Mouse (Mus musculus) left cerebral cortex, adult 9 months (tissue): ENCODE results near the gene Fam92b.
A peak's percentile ranks its signal among the peaks of the same experiment; 100 is the strongest.

Experiments
- DNase-seq, 2 experiments: peaks; one replicate each; pipeline ENCODE4 v3.0.0; 2022; ENCODE audit warnings: low spot score in 2 of 2

Fam92b gene

DNA sequence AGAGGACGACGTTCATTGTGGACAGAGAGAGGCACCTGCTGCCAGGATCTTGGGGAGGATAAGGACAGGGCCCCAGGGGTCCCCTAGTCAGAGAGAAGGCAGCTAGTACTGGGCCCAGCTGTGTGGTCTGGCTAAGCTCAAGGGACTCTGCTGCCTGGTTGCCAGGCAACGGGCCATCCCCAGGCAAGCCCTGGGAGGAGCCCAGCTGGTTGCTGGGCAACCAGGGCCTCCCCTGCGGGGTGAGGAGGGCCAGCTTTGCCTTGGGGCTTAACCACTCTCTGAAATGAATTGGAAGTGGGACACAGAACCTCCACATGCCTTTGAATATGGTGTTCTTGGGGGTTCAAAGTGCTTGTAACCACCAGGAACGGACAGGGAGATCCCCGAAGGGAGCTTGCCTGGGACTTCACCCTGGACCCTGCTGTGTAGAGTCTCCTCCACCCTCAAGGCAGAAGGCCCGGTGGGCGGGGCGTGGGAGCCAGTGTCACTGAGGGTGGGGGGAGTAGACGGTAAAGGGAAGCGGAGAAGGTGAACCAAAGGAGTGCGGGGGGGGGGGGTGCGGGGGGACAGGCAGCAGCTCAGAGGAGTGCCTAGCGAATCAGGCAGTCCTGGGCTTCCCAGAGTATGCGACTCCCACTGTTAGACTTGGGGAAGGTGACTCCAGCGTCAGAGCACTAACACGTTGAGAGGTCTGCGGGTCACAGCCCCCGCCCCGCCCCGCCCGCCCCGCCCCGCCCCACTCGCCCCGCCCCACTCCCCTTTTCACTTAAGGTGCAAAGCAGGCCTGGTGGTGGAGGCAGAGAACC lies at the start of gene Fam92b:
Gene Fam92b, minus strand, starts transcription at position 149 of the 806 bp plus-strand sequence.
- DNase-seq = peak; percentile 36 to 40

DNA sequence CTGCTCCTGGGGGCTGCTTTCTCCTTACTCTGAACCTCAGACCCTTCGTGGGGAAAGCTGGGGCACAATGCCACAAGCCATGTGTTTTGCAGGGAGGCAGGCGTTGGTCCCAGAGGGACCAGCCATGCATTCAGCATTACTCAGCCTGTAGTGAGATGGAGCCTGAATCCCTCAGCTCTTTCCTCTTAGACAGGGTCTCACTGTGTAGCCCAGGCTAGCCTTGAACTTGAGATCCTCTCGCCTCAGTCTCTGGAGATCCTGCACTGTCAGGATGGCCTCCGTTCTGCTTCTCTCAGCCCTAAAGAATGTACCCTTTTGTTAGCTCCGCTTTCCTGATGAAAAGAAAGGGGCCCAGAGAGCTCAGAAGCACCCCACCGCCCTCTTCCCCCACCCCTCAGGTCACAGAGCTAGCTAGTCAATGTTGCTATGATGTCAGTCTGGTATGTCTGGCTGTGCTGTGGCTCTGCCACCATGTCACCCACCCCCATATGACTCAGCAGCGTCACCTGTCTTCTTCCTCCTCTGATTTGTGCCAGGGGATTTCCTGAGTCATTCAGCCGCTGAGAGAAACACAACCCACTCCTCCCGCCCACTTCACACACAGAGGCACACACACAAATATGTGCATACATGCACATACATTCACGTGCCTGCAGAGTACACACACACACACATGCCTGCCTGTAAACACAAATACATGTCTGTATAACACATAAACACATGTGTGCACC lies 48.3 kb upstream of the Fam92b start:
- DNase-seq = peak; percentile 70 to 81

DNA sequence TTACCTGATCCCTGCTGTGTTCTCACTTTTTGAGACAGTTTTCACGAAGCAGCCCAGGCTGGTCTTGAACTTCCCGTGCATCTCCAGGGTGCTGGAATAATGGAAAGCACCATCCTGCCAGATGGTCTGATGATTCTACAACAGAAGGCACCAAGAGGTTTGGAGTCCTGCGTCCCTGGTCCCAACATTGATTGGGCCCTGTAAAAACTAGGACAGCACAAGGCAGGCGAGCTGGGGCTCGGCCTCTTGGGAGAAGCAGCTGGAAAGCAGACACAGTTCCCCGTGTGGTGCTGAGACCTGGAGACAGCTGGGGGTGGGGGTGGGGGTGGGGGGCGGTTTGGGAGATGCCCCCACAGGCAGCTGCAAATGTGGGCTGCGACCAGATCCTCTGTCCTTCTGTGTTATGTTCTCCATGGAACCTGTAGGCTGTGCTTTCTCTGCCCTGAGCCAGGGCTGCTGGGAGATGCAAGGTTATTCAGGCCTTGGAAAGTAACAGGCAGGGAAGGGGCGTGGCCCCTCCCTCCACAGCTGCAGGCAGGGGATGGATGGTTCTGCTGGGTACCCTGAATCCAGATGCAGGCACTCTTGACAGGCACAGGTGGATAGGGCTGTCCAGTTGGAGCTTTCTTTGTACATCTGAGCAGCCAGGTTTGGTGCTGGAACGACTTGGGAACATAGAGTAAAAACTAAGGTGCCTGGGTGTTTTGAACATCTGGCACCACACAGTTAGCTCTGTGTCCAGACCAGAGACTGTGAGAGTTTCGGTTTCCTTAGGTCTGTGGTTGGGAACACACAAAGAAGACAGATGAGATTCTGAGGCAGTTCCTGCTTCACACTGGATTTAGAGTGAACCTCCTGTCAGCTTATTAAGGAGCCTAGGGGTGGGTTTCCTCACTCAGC lies 47.5 kb upstream of the Fam92b start:
- no peak for DNase-seq

DNA sequence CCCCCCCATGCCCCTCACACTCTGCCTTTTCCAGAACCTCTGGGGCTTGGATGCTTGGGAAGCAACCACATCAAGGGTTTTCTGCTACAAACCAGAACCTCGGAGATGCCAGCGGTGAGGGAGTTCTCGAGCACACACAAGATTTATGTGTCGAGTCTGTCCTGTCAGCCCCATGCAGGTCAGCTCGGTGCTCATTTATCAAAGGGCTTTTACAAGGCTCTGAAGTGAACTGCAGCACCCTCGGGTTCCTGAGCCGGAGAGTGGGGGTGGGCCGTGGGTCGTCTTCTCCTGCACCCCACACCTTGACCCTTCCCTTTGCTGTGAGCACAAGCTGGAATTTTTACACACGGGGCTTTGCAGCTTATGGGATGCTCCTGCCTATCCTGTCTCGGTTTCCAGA lies 45.3 kb upstream of the Fam92b start:
- no peak for DNase-seq

DNA sequence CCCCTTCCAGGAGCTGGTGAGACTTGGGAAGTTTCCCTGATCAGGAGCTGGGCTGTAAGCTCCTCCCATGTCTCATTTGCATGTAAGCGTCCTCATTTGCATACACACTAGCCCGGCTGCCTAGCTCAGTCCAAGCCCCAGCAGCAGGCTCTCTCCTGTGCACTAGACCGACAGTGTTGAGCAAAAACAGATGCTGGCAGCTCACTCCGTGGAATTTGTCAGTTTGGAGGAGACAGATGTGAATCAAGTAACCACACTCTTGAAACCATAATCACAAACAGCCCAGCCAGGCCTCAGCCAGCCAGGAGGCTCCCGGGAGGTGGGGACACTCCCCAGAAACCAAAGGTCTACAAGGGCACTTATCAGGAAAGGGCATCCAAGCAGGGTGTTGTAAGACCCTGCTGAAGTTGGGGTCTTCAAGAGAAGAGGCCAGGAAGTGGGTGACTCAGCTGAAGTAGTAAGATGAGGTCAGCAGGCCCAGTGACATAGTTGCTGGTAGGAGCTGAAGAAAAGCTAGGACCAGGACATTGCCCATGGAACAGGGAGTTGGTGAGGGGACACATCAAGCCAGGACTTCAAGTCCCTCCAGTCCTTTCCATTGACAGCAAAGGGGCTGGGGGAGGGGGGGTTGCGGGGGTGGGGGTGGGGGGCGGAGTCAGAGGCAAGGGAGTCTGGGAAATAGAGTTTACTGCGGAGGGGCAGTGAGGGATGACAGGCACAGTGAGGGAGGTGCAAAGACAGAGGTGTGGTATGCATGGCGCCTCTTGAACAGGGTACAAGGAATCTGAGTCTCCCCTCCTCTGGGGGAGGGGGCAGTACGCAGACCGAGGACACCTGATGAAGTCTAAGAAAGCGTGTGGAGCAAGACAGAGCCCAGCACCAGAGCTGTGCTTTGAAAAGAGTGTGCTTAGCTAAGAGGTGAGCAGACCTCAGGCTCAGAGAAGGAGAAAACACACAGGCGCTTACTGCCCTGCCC lies 39.9 kb upstream of the Fam92b start:
- no peak for DNase-seq

DNA sequence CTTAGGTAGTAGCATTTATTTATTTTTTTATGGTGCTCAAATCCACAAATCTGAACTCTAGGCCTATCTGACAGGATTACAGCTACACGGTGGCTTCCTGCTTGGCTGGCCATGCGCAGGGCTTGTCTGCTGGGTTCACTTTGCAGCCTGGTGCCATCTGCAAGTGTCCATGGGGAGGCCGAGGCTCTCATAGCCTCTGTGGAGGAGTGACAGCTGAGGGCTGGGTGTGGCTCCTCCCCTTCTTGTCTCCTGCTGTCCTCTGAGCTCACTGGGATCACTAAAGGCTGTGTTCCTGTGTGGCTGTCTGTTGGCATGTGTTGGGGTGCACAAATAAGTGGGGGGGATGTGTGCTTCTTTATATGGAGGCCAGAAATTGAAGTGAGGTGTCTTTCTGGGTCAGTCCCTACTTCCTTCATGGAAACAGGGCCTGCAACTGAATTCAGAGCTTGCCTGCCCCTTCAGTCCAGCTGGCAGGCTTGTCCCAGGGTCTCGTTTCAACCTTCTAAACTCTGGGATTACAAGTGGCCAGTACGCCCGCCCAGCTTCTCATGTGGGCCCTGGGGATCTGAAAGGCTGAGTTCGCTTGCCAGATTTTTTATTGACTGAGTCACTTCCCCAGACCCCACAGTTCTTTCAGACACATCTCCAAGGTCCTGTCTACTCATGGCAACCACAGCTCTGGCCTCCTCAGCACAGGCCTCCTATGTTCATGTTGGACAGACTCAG lies 38.3 kb upstream of the Fam92b start:
- DNase-seq = no peak

DNA sequence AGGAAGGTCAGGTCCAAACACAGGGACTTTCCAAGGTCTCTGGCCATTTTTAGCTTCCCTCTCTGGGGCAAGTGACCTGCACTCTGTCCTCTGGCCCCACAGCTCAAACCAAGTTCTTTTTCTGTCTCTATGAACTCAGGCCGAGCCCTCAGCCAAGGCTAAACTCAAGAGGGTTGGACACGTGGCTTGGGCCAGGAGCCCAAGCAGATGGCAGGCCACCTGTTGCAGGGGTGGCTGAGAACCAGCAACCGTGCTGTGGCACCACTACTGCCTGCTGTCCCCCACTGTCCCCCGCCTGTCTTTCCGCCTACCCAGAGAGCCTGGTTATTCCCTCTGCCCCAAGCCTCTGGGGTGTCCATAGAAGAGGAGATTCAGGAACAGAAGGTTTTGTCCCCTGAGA lies 36.7 kb upstream of the Fam92b start:
- no peak for DNase-seq

DNA sequence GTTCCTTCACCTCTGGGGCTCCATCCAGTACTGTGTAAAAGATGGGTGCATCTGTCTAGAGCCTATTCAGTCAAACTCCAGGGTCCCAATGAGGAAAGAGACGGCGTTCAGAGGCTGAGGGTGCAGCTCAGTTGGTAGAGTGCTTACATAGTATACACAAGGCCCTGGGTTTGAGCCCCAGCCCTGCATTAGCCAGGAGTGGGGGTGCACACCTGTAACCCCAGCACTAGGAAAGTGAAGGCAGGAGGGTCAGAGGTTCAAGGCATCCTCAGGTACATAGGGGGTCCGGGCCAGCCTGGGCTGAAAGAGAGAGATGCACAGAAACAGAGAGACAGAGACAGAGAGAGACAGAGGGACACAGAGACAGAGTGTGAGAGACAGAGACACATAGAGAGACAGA lies 36.0 kb upstream of the Fam92b start:
- DNase-seq = no peak

DNA sequence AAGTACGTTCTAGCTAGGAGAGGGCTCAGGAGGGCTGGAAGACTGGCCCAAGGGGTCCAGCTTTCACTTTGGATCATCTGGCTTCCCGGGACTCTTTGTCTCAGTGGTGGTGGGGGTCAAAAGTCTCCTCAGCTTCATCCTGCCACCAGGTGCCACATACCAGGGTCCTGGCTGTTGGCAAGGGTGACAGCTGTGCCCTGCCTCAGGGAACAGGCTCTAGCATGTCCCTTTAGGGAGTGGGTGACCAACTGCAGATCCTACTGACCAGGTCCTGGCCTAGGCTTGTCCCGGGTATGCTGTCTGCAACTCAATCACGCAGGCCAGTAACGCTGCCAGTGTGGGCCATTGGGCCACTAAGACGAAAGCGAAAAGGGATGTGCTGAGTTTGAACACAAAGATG lies 35.3 kb upstream of the Fam92b start:
- DNase-seq = no peak

DNA sequence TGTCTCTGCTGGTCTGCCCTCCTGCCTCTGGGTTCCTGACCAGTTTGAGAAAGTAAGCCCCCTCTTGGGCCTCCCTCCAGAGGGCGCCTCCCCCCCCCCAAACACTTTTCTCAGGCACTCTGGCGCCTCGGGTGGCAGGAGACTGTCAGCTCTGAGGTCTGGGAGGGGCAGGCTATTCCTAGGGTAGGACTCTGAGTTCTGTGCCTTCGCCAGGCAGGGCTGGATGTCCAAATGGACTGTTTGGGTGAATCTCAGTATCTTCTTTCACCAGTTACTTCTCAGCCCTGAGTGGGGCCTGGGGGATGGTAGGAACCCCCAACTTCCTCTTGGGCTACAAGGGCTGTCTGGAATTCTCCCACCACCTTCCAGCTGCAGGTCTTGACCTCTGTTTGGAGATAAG lies 34.1 kb upstream of the Fam92b start:
- no peak for DNase-seq

DNA sequence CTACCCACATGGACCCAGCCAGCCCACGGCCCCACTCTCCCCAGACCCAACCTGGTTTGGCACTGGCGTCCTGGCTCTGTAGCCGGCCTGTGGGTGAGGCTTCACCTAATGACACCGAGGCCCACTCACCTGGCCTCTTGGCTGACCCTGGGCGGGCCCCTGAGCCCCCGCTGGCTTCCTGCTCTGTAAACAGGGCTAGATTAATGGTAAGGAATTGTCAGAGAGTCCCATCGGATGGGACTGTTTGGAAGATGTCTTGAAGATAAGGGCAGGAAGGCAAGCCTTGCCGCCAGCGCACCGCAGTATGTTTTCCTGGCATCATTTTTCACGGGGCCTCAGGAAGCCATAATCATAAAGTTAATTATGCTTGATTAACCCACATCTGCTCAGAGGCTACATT lies 30.8 kb upstream of the Fam92b start:
- DNase-seq = no peak

DNA sequence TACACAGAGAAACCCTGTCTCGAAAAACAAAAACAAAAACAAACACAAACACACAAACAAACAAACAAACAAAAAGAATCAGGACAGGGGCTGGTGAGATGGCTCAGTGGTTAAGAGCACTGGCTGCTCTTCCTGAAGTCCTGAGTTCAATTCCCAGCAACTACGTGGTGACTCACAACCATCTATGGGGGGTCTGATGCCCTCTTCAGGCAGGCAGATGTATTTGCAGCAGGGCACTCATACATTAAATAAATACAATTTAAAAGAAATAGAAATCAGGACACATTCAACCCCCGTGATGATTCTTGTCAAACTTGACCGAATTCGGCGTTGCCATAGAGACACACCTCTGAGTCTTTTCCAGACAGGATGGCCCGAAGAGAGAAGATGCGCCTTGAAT lies 30.1 kb upstream of the Fam92b start:
- no peak for DNase-seq

DNA sequence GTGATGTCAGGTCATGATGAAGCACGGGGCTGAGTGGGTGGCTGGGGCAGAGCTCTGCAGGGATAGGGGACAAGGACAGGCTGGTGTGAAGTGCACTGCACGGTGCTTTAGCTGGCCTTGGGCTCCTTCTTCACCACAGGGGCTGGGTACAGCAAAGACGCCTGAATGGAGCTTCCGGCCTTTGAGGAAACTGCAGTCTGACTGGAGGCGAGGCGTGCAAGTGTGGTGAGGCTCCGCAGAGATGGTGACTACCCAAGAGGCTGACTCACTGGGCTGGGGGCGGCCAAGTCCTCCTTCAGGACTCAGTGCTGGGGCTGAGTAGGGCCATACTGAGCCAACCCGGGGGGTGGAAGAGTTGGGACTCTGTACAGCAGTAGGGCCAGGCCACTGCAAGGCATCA lies 28.6 kb upstream of the Fam92b start:
- no peak for DNase-seq

DNA sequence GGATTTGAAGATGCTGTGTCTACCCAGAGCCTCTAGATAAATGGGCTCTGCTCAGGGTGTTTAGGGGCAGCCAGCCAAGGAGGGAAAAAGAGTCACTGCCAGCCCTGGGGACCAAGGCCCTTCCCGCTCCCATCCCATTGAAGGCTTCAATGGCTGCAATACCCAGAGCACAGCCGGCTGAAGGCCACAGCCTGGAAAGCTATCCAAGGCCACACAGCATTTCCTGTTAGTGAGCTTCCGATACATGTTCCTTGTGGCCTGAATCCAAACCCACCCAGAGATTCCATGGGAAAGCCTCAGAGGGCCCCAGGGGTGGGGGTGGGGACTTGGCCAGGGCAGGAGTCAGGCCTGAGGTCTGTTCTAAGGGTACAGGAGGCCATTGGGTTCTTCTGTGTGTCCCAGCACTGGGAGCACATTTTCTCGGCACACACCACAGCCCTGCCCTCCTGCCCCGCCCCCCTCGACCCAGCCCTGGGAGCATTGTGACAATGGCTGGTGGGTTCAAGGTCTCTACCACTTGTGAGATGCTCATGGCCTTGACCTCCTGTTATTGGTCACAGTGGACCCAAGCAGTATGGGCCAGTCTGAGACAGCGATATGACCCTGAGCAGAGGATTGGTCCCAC lies 27.6 kb upstream of the Fam92b start:
- DNase-seq = no peak

DNA sequence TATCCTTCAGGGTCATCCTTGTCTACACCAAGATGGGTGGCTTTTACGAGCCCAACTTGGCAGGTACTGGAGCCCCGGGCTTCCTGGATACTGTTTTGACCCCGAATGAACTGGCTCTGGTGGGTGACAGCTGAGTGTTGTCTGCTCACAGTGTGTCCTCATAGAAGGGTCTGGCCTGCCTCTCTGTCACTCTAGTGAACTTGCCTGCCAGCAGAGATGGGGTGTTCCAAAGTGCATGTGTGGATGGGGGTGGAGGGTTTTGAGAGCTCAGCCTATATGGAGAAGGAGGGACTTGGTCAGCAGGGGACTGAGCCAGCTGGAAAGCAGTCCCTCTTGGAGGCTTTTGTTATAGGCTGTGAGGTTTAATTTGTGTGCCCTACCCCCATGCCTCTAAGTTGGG lies 25.3 kb upstream of the Fam92b start:
- DNase-seq = no peak

DNA sequence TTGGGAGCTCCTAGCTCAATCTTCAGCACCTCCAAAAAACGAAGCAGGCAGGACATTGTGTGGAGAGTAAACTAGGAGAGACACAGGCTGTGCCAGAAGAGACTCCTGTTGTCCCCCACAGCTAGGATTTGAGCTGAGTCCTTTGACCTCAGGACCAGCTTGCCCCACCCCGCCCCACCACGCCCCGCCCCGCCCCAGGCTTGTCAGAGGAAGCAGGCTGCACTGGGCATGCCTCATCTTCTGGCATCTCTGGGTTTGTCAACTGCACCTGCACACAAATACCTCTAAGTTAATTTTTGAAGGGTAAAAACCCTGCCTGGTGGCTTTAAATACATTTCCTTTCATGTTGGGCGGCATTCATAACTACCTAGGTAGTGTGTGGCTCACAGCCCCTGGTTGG lies 24.1 kb upstream of the Fam92b start:
- DNase-seq = no peak

DNA sequence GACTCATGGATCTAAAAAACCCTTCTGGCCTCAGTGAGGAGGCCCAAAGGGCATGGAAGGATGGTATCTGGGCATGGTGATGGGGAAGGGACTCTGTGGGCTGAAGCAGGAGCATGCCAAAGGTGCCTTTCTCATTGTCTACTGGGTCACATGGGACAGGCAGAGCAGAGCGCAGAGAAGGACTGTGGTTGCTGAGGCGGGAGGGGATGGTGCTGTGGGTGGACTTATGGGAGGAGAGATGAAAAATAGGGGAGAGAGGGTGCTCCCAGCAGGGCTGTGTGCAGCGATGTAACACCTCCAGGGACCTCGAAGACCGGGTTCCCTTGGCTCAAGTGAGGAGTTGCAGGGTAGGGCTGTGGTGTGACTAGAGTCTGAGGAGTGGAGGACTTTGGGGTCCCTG lies 14.9 kb upstream of the Fam92b start:
- no peak for DNase-seq

DNA sequence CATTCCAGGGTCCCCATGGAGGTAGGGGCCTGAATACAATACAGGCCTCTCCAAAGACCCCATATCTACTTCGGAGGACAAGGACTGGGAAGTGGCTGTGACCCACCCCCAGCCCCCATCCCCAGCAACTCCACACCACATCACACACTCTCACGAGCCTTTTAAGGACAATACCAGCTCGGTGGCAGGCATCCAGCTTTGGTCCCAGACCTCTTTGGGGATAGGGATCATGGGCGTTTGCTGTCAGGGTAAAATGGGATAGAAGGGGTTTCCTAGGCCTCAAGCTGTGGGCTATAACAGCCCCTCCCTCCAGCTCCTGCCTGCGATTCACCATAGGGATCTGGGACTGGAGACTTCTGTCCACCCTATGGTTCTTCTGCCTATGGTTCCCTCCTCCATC lies 14.4 kb upstream of the Fam92b start:
- no peak for DNase-seq

DNA sequence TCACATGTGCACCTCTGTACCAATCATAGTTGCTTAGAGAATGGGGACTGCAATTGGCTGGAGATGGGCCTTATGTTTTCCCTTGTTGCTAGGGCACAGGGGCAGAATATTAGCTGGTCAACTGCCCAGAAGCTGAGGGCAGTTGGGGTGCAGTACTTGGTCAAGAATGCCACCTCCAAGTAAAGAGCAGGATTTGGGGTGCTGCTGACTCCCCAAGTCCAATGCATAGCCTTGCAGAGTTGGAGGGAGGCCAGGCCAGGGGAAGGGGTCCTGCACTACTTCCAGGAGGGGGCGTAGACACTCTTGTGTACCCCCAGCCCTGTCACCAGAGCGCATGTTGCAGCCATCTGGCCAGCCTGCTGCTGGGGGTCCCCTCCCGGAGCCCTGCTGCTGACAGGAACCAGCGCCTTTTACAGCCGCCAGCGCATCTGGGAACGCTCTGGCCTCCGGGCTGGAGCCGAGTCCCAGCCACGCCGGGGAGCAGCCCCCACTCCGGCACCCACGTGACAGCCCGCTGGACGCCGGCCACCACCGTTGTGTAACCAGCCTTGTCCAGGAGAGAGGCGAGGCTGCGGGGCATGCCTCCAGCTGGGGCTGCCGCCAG lies 13.6 kb upstream of the Fam92b start:
- DNase-seq = peak; percentile 64 to 84
